Mouse (Mus musculus) brown adipose tissue, adult 24 weeks (tissue): ENCODE results near the gene Gm20388. TPM values are rescaled to one million over a fixed set of nuclear protein-coding genes. Genes with fewer than 3 reads are reported as not detected.
"Not testable (repeated sequence)": the region's sequence is repeated elsewhere in the genome, so short reads cannot be mapped to it uniquely, and the experiment has no call there.

Source experiments
- H3K27ac ChIP-seq: fragments of 200-500 bp; replicated peaks from 2 replicates; pipeline ENCODE4 v1.5.1; 2012; ENCODE audit warnings: low read depth, mild to moderate bottlenecking, low read length
- H3K4me1 ChIP-seq: fragments of 200-500 bp; 2 replicates; pipeline ENCODE4 v1.6.1; 2012; ENCODE audit warnings: low read length, mixed read lengths; ENCODE audit not compliant: control insufficient read depth, insufficient read depth, insufficient read length
- H3K4me3 ChIP-seq: fragments of 200-500 bp; 2 replicates; pipeline ENCODE4 v1.5.1; 2012; ENCODE audit warnings: low read depth, mild to moderate bottlenecking, low read length, moderate library complexity; ENCODE audit not compliant: insufficient read depth
- polyA plus RNA-seq: library from polyadenylated mRNA; stranded (reverse); fragments of >200 nt; gene quantifications from 2 replicates; pipeline ENCODE4 v1.2.4, GENCODE M21; 2012; ENCODE audit not compliant: missing spikeins, insufficient read depth, insufficient read length

Gm20388 gene
- polyA plus RNA-seq, 1 experiment: 44.7 TPM

- H3K27ac ChIP-seq: no peak overlapping the region
- no peak overlapping the region for H3K4me3 ChIP-seq
- no peaks in the 10 kb centered on the region for H3K4me1 ChIP-seq
Observed at GRCm38 (mm10) chr8:123422056-123422780, 3511.6 kb downstream of the Gm20388 start.

- Histone ChIP-seq H3K4me3 (no peak overlapping the region), H3K4me1 (no peaks in the 10 kb centered on the region), H3K27ac (no peak overlapping the region)
Observed at GRCm38 (mm10) chr8:123422781-123423159, 3512.1 kb downstream of the Gm20388 start.

GRCm38 (mm10) chr8:123423441-123423840 lies 3512.8 kb downstream of the Gm20388 start, which contains the start of gene Def8:
Gene Def8 (plus strand): TSS chr8:123423527.
- H3K27ac ChIP-seq: no peak within 1 kb of the TSS
- H3K4me3 ChIP-seq: no peak within 1 kb of the TSS

GRCm38 (mm10) chr8:123426511-123427509 lies 3516.2 kb downstream of the Gm20388 start:
- no peak overlapping the region for H3K27ac ChIP-seq
- no peaks in the 10 kb centered on the region for H3K4me1 ChIP-seq
- no peak overlapping the region for H3K4me3 ChIP-seq

More at GRCm38 (mm10) chr8:123423441-123423840, 3512.8 kb downstream of the Gm20388 start, which contains the start of gene Def8:
- H3K4me1 ChIP-seq: no peaks in the 10 kb centered on the region

- Histone ChIP-seq H3K27ac (no peak overlapping the region), H3K4me3 (no peak overlapping the region), H3K4me1 (no peaks in the 10 kb centered on the region)
Observed at GRCm38 (mm10) chr8:123427639-123428275, 3517.1 kb downstream of the Gm20388 start.

GRCm38 (mm10) chr8:123428343-123428893 lies 3517.8 kb downstream of the Gm20388 start:
- Histone ChIP-seq H3K4me3 (no peak overlapping the region), H3K27ac (no peak overlapping the region), H3K4me1 (no peaks in the 10 kb centered on the region)

- Histone ChIP-seq H3K4me3 (no peak overlapping the region), H3K4me1 (no peaks in the 10 kb centered on the region), H3K27ac (no peak overlapping the region)
Observed at GRCm38 (mm10) chr8:123428939-123429721, 3518.5 kb downstream of the Gm20388 start.

GRCm38 (mm10) chr8:123429722-123430013 lies 3519.0 kb downstream of the Gm20388 start:
- not testable (repeated sequence) for H3K4me3 ChIP-seq, H3K4me1 ChIP-seq, H3K27ac ChIP-seq

- not testable (repeated sequence) for H3K27ac ChIP-seq
Observed at GRCm38 (mm10) chr8:123430936-123431335, 3520.3 kb downstream of the Gm20388 start.

GRCm38 (mm10) chr8:123431616-123432365 lies 3521.2 kb downstream of the Gm20388 start:
- Histone ChIP-seq H3K27ac (no peak overlapping the region), H3K4me3 (no peak overlapping the region), H3K4me1 (no peaks in the 10 kb centered on the region)

More at GRCm38 (mm10) chr8:123430936-123431335, 3520.3 kb downstream of the Gm20388 start:
- H3K4me3 ChIP-seq, H3K4me1 ChIP-seq: not testable (repeated sequence)

GRCm38 (mm10) chr8:123432381-123432780 lies 3521.7 kb downstream of the Gm20388 start:
- Histone ChIP-seq H3K4me1 (no peaks in the 10 kb centered on the region), H3K27ac (no peak overlapping the region), H3K4me3 (no peak overlapping the region)

- not testable (repeated sequence) for H3K4me1 ChIP-seq, H3K27ac ChIP-seq, H3K4me3 ChIP-seq
Observed at GRCm38 (mm10) chr8:123433241-123433974, 3522.8 kb downstream of the Gm20388 start.

GRCm38 (mm10) chr8:123441788-123442187 lies 3531.1 kb downstream of the Gm20388 start:
- Histone ChIP-seq H3K27ac (no peak overlapping the region), H3K4me3 (no peak overlapping the region)

More at GRCm38 (mm10) chr8:123441788-123442187, 3531.1 kb downstream of the Gm20388 start:
- peaks cover 5% of the 10 kb centered on the region; the same call in 1 of the 2 replicates for H3K4me1 ChIP-seq
